Mouse (Mus musculus) brain, embryonic 14.5 days (tissue): ENCODE measurements at regions not wholly inside any gene's neighbourhood (a gene's known extent, or its start where the extent isn't known, plus 50 kb on each side); places are given as distances from the start of the nearest gene placed in this dataset.

Experiments used
- DNase-seq: peaks from one replicate; pipeline ENCODE4 v3.0.0-alpha.2; 2011; ENCODE audit warnings: low read depth
- CTCF ChIP-seq: fragments of 200-500 bp; IDR thresholded peaks from 2 replicates; pipeline ENCODE4 v1.5.1; 2012; ENCODE audit warnings: inconsistent platforms, mild to moderate bottlenecking, moderate library complexity, borderline replicate concordance; ENCODE audit not compliant: insufficient read depth, insufficient read length; ENCODE audit errors: extremely low read depth
- POLR2A ChIP-seq: fragments of 200-500 bp; IDR thresholded peaks from 2 replicates; pipeline ENCODE4 v1.6.1; 2012; ENCODE audit warnings: mild to moderate bottlenecking, inconsistent platforms, borderline replicate concordance; ENCODE audit not compliant: poor library complexity, insufficient read depth, insufficient read length, severe bottlenecking; ENCODE audit errors: extremely low read depth

- DNase-seq = no peak
- TF ChIP-seq POLR2A (no peak), CTCF (no peak)
Measured at GRCm38 (mm10) chr9:30810290-30810689, 112.0 kb downstream of the Adamts15 start.

- DNase-seq = no peak
- no peak for TF ChIP-seq CTCF
- no peak for TF ChIP-seq POLR2A
Measured at GRCm38 (mm10) chr9:30808863-30809491, 113.3 kb downstream of the Adamts15 start.

- TF ChIP-seq CTCF (no peak), POLR2A (no peak)
- DNase-seq = peak; percentile 2
Measured at GRCm38 (mm10) chr9:30803755-30804532, 118.3 kb downstream of the Adamts15 start.

- TF ChIP-seq CTCF = no peak
- no peak for TF ChIP-seq POLR2A
- DNase-seq = no peak
Measured at GRCm38 (mm10) chr9:30802826-30803225, 119.4 kb downstream of the Adamts15 start.

GRCm38 (mm10) chr9:30794701-30795407 lies 127.4 kb downstream of the Adamts15 start:
- no peak for TF ChIP-seq CTCF
- TF ChIP-seq POLR2A = no peak
- no peak for DNase-seq

GRCm38 (mm10) chr9:30781221-30781620 lies 141.0 kb downstream of the Adamts15 start:
- DNase-seq = no peak
- TF ChIP-seq CTCF (no peak), POLR2A (no peak)

GRCm38 (mm10) chr9:30777816-30778215 lies 144.4 kb downstream of the Adamts15 start:
- no peak for DNase-seq
- TF ChIP-seq CTCF (no peak), POLR2A (no peak)

GRCm38 (mm10) chr9:30775161-30775560 lies 147.1 kb downstream of the Adamts15 start:
- DNase-seq = no peak
- no peak for TF ChIP-seq CTCF
- TF ChIP-seq POLR2A = no peak

GRCm38 (mm10) chr9:30772456-30772855 lies 149.8 kb downstream of the Adamts15 start:
- no peak for TF ChIP-seq POLR2A
- TF ChIP-seq CTCF = no peak
- DNase-seq = no peak

- no peak for TF ChIP-seq CTCF
- no peak for TF ChIP-seq POLR2A
Measured at GRCm38 (mm10) chr9:30770436-30771173, 151.6 kb downstream of the Adamts15 start.

GRCm38 (mm10) chr9:30769435-30769729 lies 152.9 kb downstream of the Adamts15 start:
- no peak for TF ChIP-seq CTCF
- TF ChIP-seq POLR2A = no peak
- no peak for DNase-seq

More at GRCm38 (mm10) chr9:30770436-30771173, 151.6 kb downstream of the Adamts15 start:
- DNase-seq = no peak
